18 mouse cellular contexts compared by ENCODE assay signal in genomic region chr13:98647775-98648568, GRCm38 (mm10). TPM values are rescaled to one million over a fixed set of nuclear protein-coding genes. Genes with fewer than 3 reads are reported as not detected.
"Had no signal": no experiment of that assay in that cellular context is flagged by ENCODE, and none has a peak within 500 bp of the region (broad histone marks: within the 10 kb centered on the region; RNA-seq: fewer than 3 reads in every experiment).

No protein-coding gene starts in this region.

- DNase-seq: left cerebral cortex, postnatal 4 days; lung, adult 2 months; lung, postnatal 14 days; midbrain, embryonic 14.5 days; right cerebral cortex, postnatal 14 days; thymus, adult 2 months; thymus, postnatal 25 days had no signal

- H3K27me3 ChIP-seq: limb, embryonic 13.5 days; neural tube, embryonic 15.5 days; stomach, embryonic 15.5 days had no signal

- ATAC-seq: hindbrain, postnatal 0 days had no signal

- H3K9me3 ChIP-seq: limb, embryonic 13.5 days; midbrain, embryonic 10.5 days; neural tube, embryonic 15.5 days; stomach, embryonic 15.5 days had no signal

- H3K36me3 ChIP-seq: limb, embryonic 13.5 days; midbrain, embryonic 10.5 days; neural tube, embryonic 15.5 days; stomach, embryonic 15.5 days had no signal

- H3K9ac ChIP-seq: limb, embryonic 13.5 days; liver, embryonic 14.5 days; neural tube, embryonic 15.5 days; stomach, embryonic 15.5 days had no signal

- H3K27ac ChIP-seq: hindbrain, postnatal 0 days; limb, embryonic 13.5 days; liver, embryonic 14.5 days; midbrain, embryonic 10.5 days; neural tube, embryonic 15.5 days; stomach, embryonic 15.5 days had no signal

- H3K4me1 ChIP-seq: midbrain, embryonic 10.5 days; neural tube, embryonic 15.5 days had no signal

- H3K4me2 ChIP-seq: limb, embryonic 13.5 days; neural tube, embryonic 15.5 days; stomach, embryonic 15.5 days had no signal

- H3K4me3 ChIP-seq: limb, embryonic 13.5 days; midbrain, embryonic 10.5 days; myocyte; neural tube, embryonic 15.5 days; stomach, embryonic 15.5 days had no signal

RNA-seq across cellular contexts. Expression of gene Tmem174, which starts 10.8 kb away (rescaled TPM):
- polyA plus RNA-seq: limb, embryonic 13.5 days; liver, adult 2 months; liver, embryonic 14.5 days; lung, adult 2 months; midbrain, embryonic 14.5 days; myocyte; neural tube, embryonic 11.5 days; neural tube, embryonic 15.5 days; stomach, embryonic 15.5 days; testis, adult 2 months; urinary bladder, adult 2 months had no signal

RNA-seq across cellular contexts. Expression of gene Tmem171, which starts 46.7 kb away (rescaled TPM):
- polyA plus RNA-seq: hindbrain, postnatal 0 days; midbrain, embryonic 10.5 days; midbrain, embryonic 14.5 days; neural tube, embryonic 11.5 days; neural tube, embryonic 15.5 days had no signal
